Mouse (Mus musculus): Measurements from ENCODE around the gene Rps4x. TPM values are rescaled to one million over a fixed set of nuclear protein-coding genes. Genes with fewer than 3 reads are reported as not detected.
"Not testable (repeated sequence)": the region's sequence is repeated elsewhere in the genome, so short reads cannot be mapped to it uniquely, and the experiment has no call there.

Gene Rps4x
- total RNA-seq (2021) = 100 to 1,000 TPM; 395 to 481 TPM
- long read RNA-seq, experiment 1, transcript Rps4x-201 (7 exons, 975 nt) = major isoform, 155 of 170 reads
- long read RNA-seq, experiment 1, partial matches to known transcripts = 9 of 170 reads
- long read RNA-seq, experiment 1, other reads (novel, unspliced or antisense) = 4 of 170 reads
- long read RNA-seq, experiment 2, transcript Rps4x-201 (7 exons, 975 nt) = major isoform, 104 of 117 reads
- long read RNA-seq, experiment 2, partial matches to known transcripts = 11 of 117 reads
- long read RNA-seq, experiment 2, other reads (novel, unspliced or antisense) = 2 of 117 reads

GRCm38 (mm10) chrX:102188712-102189497 lies at the start of gene Rps4x:
Rps4x (minus strand) TSS chrX:102189394.
- intact Hi-C loops (cut with DNase I) = no loop called here
- DNase-seq (ENCODE audit: low spot score in 2 of 2) = peak; percentile 72 to 83

- DNase-seq (ENCODE audit: low spot score in 2 of 2) = peak; percentile 4 to 6
- intact Hi-C loops (cut with DNase I) = no loop called here
These were observed 29.9 kb upstream of the Rps4x start for GRCm38 (mm10) chrX:102219126-102219525.

GRCm38 (mm10) chrX:102215356-102215755 lies 26.2 kb upstream of the Rps4x start:
- DNase-seq (ENCODE audit: low spot score in 2 of 2); intact Hi-C loops (cut with DNase I): not testable (repeated sequence)

- no peak for DNase-seq (ENCODE audit: low spot score in 2 of 2)
- intact Hi-C loops (cut with DNase I) = loop anchor here (10.0 kb wide), 1 partner anchor 284 kb away; no protein-coding TSS in a partner anchor
These were observed 1.6 kb upstream of the Rps4x start for GRCm38 (mm10) chrX:102190840-102191239.

GRCm38 (mm10) chrX:102189581-102189980 lies 387 bp upstream of the Rps4x start:
- intact Hi-C loops (cut with DNase I) = no loop called here
- DNase-seq (ENCODE audit: low spot score in 2 of 2) = no peak

GRCm38 (mm10) chrX:102187023-102187699 lies 2.0 kb downstream of the Rps4x start:
- intact Hi-C loops (cut with DNase I) = no loop called here
- DNase-seq (ENCODE audit: low spot score in 2 of 2) = no peak

- no peak for DNase-seq (ENCODE audit: low spot score in 2 of 2)
- intact Hi-C loops (cut with DNase I) = no loop called here
These were observed 6.6 kb downstream of the Rps4x start for GRCm38 (mm10) chrX:102182575-102182974.

- intact Hi-C loops (cut with DNase I) = no loop called here
- no peak for DNase-seq (ENCODE audit: low spot score in 2 of 2)
These were observed 13.5 kb downstream of the Rps4x start for GRCm38 (mm10) chrX:102175538-102176287.

- DNase-seq (ENCODE audit: low spot score in 2 of 2) = no peak
- intact Hi-C loops (cut with DNase I) = no loop called here
These were observed 18.3 kb downstream of the Rps4x start for GRCm38 (mm10) chrX:102170900-102171299.

- intact Hi-C loops (cut with DNase I) = no loop called here
- DNase-seq (ENCODE audit: low spot score in 2 of 2) = no peak
These were observed 19.1 kb downstream of the Rps4x start for GRCm38 (mm10) chrX:102170135-102170534.

GRCm38 (mm10) chrX:102169724-102170123 lies 19.5 kb downstream of the Rps4x start:
- no peak for DNase-seq (ENCODE audit: low spot score in 2 of 2)

GRCm38 (mm10) chrX:102166986-102167385 lies 22.2 kb downstream of the Rps4x start:
- DNase-seq (ENCODE audit: low spot score in 2 of 2) = no peak

More at GRCm38 (mm10) chrX:102169724-102170123, 19.5 kb downstream of the Rps4x start:
- intact Hi-C loops (cut with DNase I) = loop anchor here (10.0 kb wide), 1 partner anchor 315 kb away; no protein-coding TSS in a partner anchor

GRCm38 (mm10) chrX:102166521-102166920 lies 22.7 kb downstream of the Rps4x start:
- DNase-seq (ENCODE audit: low spot score in 2 of 2) = no peak
- intact Hi-C loops (cut with DNase I) = loop anchor here (10.0 kb wide), 1 partner anchor 318 kb away; no protein-coding TSS in a partner anchor

More at GRCm38 (mm10) chrX:102166986-102167385, 22.2 kb downstream of the Rps4x start:
- intact Hi-C loops (cut with DNase I) = loop anchor here (10.0 kb wide), 1 partner anchor 318 kb away; no protein-coding TSS in a partner anchor

GRCm38 (mm10) chrX:102163529-102163928 lies 25.7 kb downstream of the Rps4x start:
- DNase-seq (ENCODE audit: low spot score in 2 of 2) = peak in 1 of 2 experiments; percentile 22
- intact Hi-C loops (cut with DNase I) = loop anchor here (10.0 kb wide), 1 partner anchor 321 kb away; no protein-coding TSS in a partner anchor

GRCm38 (mm10) chrX:102163096-102163495 lies 26.1 kb downstream of the Rps4x start:
- intact Hi-C loops (cut with DNase I) = loop anchor here (10.0 kb wide), 1 partner anchor 322 kb away; no protein-coding TSS in a partner anchor

GRCm38 (mm10) chrX:102160528-102160927 lies 28.7 kb downstream of the Rps4x start:
- no peak for DNase-seq (ENCODE audit: low spot score in 2 of 2)
- intact Hi-C loops (cut with DNase I) = loop anchor here (10.0 kb wide), 1 partner anchor 324 kb away; no protein-coding TSS in a partner anchor

More at GRCm38 (mm10) chrX:102163096-102163495, 26.1 kb downstream of the Rps4x start:
- no peak for DNase-seq (ENCODE audit: low spot score in 2 of 2)

- intact Hi-C loops (cut with DNase I) = loop anchor here (10.0 kb wide), 1 partner anchor 325 kb away; no protein-coding TSS in a partner anchor
- peak in 1 of 2 experiments; percentile 8 for DNase-seq (ENCODE audit: low spot score in 2 of 2)
These were observed 29.4 kb downstream of the Rps4x start for GRCm38 (mm10) chrX:102159778-102160177.

- intact Hi-C loops (cut with DNase I) = no loop called here
- no peak for DNase-seq (ENCODE audit: low spot score in 2 of 2)
These were observed 31.8 kb downstream of the Rps4x start for GRCm38 (mm10) chrX:102157423-102157791.

All from left cerebral cortex, postnatal 14 days (tissue).